Mouse (Mus musculus) testis, adult 2 months (tissue): ENCODE results near the gene Ebf3.

ENCODE experiments used
- CTCF ChIP-seq: fragments of 200-500 bp; IDR thresholded peaks from 2 replicates; pipeline ENCODE4 v1.5.1; 2012; ENCODE audit warnings: low read depth, mild to moderate bottlenecking, inconsistent platforms, low read length, moderate library complexity; ENCODE audit not compliant: control insufficient read depth, insufficient read depth, insufficient replicate concordance
- POLR2A ChIP-seq: fragments of 200-500 bp; IDR thresholded peaks from 2 replicates; pipeline ENCODE4 v1.6.1; 2012; ENCODE audit warnings: low read depth, mild to moderate bottlenecking, inconsistent platforms, low read length, moderate library complexity; ENCODE audit not compliant: control insufficient read depth

- TF ChIP-seq POLR2A (no peak), CTCF (no peak)
These were observed 2.1 kb upstream of the Ebf3 start for GRCm38 (mm10) chr7:137316181-137316925.
